Mouse (Mus musculus) heart, embryonic 11.5 days (tissue): ENCODE data around the gene Notum. TPM values are rescaled to one million over a fixed set of nuclear protein-coding genes. Genes with fewer than 3 reads are reported as not detected.
A peak's percentile ranks its signal among the peaks of the same experiment; 100 is the strongest.

Source experiments
- ATAC-seq: fragments of 200-750 bp; cut with Nextera tagmentation; replicated peaks from 2 replicates; pipeline ENCODE4 v1.8.0; 2017; ENCODE audit warnings: moderate library complexity; ENCODE audit not compliant: insufficient number of reproducible peaks, low FRiP score, low TSS enrichment
- H3K27ac ChIP-seq: fragments of 300-500 bp; sonication (generic); 2 replicates; pipeline ENCODE4 v1.5.1; 2014; ENCODE audit warnings: mild to moderate bottlenecking, low read depth, low read length
- H3K27me3 ChIP-seq: fragments of 300-500 bp; sonication (generic); 2 replicates; pipeline ENCODE4 v1.6.1; 2014; ENCODE audit warnings: mild to moderate bottlenecking, low read length, mixed read lengths; ENCODE audit not compliant: control insufficient read depth, insufficient read depth
- H3K36me3 ChIP-seq: fragments of 300-500 bp; sonication (generic); 2 replicates; pipeline ENCODE4 v1.6.1; 2014; ENCODE audit warnings: mild to moderate bottlenecking, low read length, moderate library complexity, mixed read lengths; ENCODE audit not compliant: control insufficient read depth, insufficient read depth
- H3K4me1 ChIP-seq: fragments of 300-500 bp; sonication (generic); 2 replicates; pipeline ENCODE4 v1.6.1; 2014; ENCODE audit warnings: low read length; ENCODE audit not compliant: control insufficient read depth, insufficient read depth
- H3K4me2 ChIP-seq: fragments of 300-500 bp; sonication (generic); 2 replicates; pipeline ENCODE4 v1.6.1; 2014; ENCODE audit warnings: mild to moderate bottlenecking, moderate library complexity
- H3K4me3 ChIP-seq: fragments of 300-500 bp; sonication (generic); 2 replicates; pipeline ENCODE4 v1.5.1; 2014; ENCODE audit warnings: low read depth, low read length
- H3K9ac ChIP-seq: fragments of 300-500 bp; sonication (generic); 2 replicates; pipeline ENCODE4 v1.6.1; 2014; ENCODE audit warnings: mild to moderate bottlenecking, low read depth, low read length, moderate library complexity
- H3K9me3 ChIP-seq: fragments of 300-500 bp; sonication (generic); replicated peaks from 2 replicates; pipeline ENCODE4 v1.6.1; 2016; ENCODE audit warnings: low read length; ENCODE audit not compliant: control insufficient read depth
- WGBS: fragments of 180-500 bp; shearing (Covaris S2); extraction: QIAGEN DNeasy Blood & Tissue Kit; methylation state at CpG from one replicate; pipeline ENCODE4 v1.1.7; 2014; ENCODE audit not compliant: insufficient replicate concordance; 5-methylcytosine and 5-hydroxymethylcytosine counted together
- polyA plus RNA-seq: library from polyadenylated mRNA; unstranded; fragments of >200 nt; fragmentation: Nextera tagmentation; extraction: Ambion mirVana; gene quantifications from 2 replicates; pipeline ENCODE4 v1.2.1, GENCODE M21; 2014

Notum gene
- polyA plus RNA-seq, 1 experiment from 2014 or later: 1.5 TPM

GRCm38 (mm10) chr11:120641255-120641654 lies 19.7 kb downstream of the Notum start:
- ATAC-seq: no peak
- no peaks in the 10 kb centered on the region for H3K36me3 ChIP-seq
- H3K9me3 ChIP-seq: no peaks in the 10 kb centered on the region
- no peak overlapping the region for H3K27ac ChIP-seq
- no peak overlapping the region for H3K9ac ChIP-seq
- 51% methylated on average over 9 of the region's 9 CpGs for WGBS
- H3K4me3 ChIP-seq: no peak overlapping the region
- peaks cover 9% of the 10 kb centered on the region; the same call in 1 of the 2 replicates for H3K27me3 ChIP-seq
- H3K4me2 ChIP-seq: no peak overlapping the region
- H3K4me1 ChIP-seq: peaks cover 12% of the 10 kb centered on the region; the same call in 1 of the 2 replicates

GRCm38 (mm10) chr11:120634810-120635209 lies 26.2 kb downstream of the Notum start:
- H3K4me2 ChIP-seq: no peak overlapping the region
- H3K27me3 ChIP-seq: no peaks in the 10 kb centered on the region
- H3K36me3 ChIP-seq: no peaks in the 10 kb centered on the region
- peaks cover 28% of the 10 kb centered on the region for H3K4me1 ChIP-seq
- H3K27ac ChIP-seq: no peak overlapping the region
- no peaks in the 10 kb centered on the region for H3K9me3 ChIP-seq
- H3K9ac ChIP-seq: no peak overlapping the region
- no peak for ATAC-seq
- WGBS: 79% methylated on average over 5 of the region's 5 CpGs
- no peak overlapping the region for H3K4me3 ChIP-seq

- Histone ChIP-seq H3K9me3 (no peaks in the 10 kb centered on the region), H3K27me3 (no peaks in the 10 kb centered on the region), H3K36me3 (peaks cover 7% of the 10 kb centered on the region; the same call in 1 of the 2 replicates), H3K27ac (peak within 1 kb of the TSS; percentile 94), H3K9ac (peak within 1 kb of the TSS; percentile 90), H3K4me1 (peaks cover 36% of the 10 kb centered on the region), H3K4me2 (peak within 1 kb of the TSS; percentile 91), H3K4me3 (peak within 1 kb of the TSS; percentile 92)
- peak; percentile 85 for ATAC-seq
- 9% methylated on average over 58 of the region's 58 CpGs for WGBS
Measured at GRCm38 (mm10) chr11:120633520-120634343, 27.2 kb downstream of the Notum start, which contains the start of gene Mafg. TSS of gene Mafg (minus strand) at chr11:120633600.

GRCm38 (mm10) chr11:120632559-120633519 lies 28.1 kb downstream of the Notum start:
- WGBS: under 1% methylated on average over 90 of the region's 116 CpGs

GRCm38 (mm10) chr11:120631726-120632448 lies 29.1 kb downstream of the Notum start:
- 64% methylated on average over 4 of the region's 4 CpGs for WGBS
- peaks cover 9% of the 10 kb centered on the region; the same call in 1 of the 2 replicates for H3K36me3 ChIP-seq
- ATAC-seq: no peak
- H3K4me1 ChIP-seq: peaks cover 36% of the 10 kb centered on the region
- H3K27me3 ChIP-seq: no peaks in the 10 kb centered on the region
- peak overlapping the region; percentile 92 for H3K4me3 ChIP-seq
- H3K4me2 ChIP-seq: peak overlapping the region; percentile 91
- no peaks in the 10 kb centered on the region for H3K9me3 ChIP-seq
- peak overlapping the region; percentile 90 for H3K9ac ChIP-seq
- peak overlapping the region; percentile 94 for H3K27ac ChIP-seq

More at GRCm38 (mm10) chr11:120632559-120633519, 28.1 kb downstream of the Notum start:
- Histone ChIP-seq H3K27me3 (no peaks in the 10 kb centered on the region), H3K9ac (peak overlapping the region; percentile 90), H3K4me1 (peaks cover 36% of the 10 kb centered on the region), H3K4me2 (peak overlapping the region; percentile 91), H3K36me3 (peaks cover 9% of the 10 kb centered on the region; the same call in 1 of the 2 replicates), H3K9me3 (no peaks in the 10 kb centered on the region), H3K27ac (peak overlapping the region; percentile 94), H3K4me3 (peak overlapping the region; percentile 92)
- peak; percentile 81 for ATAC-seq

GRCm38 (mm10) chr11:120630881-120631725 lies 29.9 kb downstream of the Notum start:
- Histone ChIP-seq H3K9ac (peak overlapping the region; percentile 69), H3K27ac (peak overlapping the region; percentile 83), H3K4me2 (peak overlapping the region; percentile 91), H3K4me3 (peak overlapping the region; percentile 92), H3K4me1 (peaks cover 36% of the 10 kb centered on the region), H3K9me3 (no peaks in the 10 kb centered on the region), H3K27me3 (no peaks in the 10 kb centered on the region), H3K36me3 (peaks cover 9% of the 10 kb centered on the region; the same call in 1 of the 2 replicates)
- WGBS: 28% methylated on average over 7 of the region's 7 CpGs
- no peak for ATAC-seq

GRCm38 (mm10) chr11:120630401-120630871 lies 30.5 kb downstream of the Notum start:
- peak overlapping the region; percentile 92 for H3K4me3 ChIP-seq
- H3K27me3 ChIP-seq: no peaks in the 10 kb centered on the region
- no peak for ATAC-seq
- H3K27ac ChIP-seq: peak overlapping the region; percentile 83
- 47% methylated on average over 5 of the region's 5 CpGs for WGBS
- H3K9me3 ChIP-seq: no peaks in the 10 kb centered on the region
- H3K4me2 ChIP-seq: peak overlapping the region; percentile 91
- peak overlapping the region; percentile 69 for H3K9ac ChIP-seq
- peaks cover 9% of the 10 kb centered on the region; the same call in 1 of the 2 replicates for H3K36me3 ChIP-seq
- H3K4me1 ChIP-seq: peaks cover 41% of the 10 kb centered on the region
